17 mouse cellular contexts compared by ENCODE assay signal in genomic region chr15:101068671-101069070, GRCm38 (mm10). TPM values are rescaled to one million over a fixed set of nuclear protein-coding genes. Genes with fewer than 3 reads are reported as not detected.
DNase-seq lines count a peak whose midpoint lies in the region; ATAC-seq and TF ChIP-seq lines count a peak whose summit lies in the region.
"Had no signal": no experiment of that assay in that cellular context is flagged by ENCODE, and none has a peak within 500 bp of the region (broad histone marks: within the 10 kb centered on the region; RNA-seq: fewer than 3 reads in every experiment).

No protein-coding gene starts in this region.

- peaks cover 14% of the 10 kb centered on the region for H3K27me3 ChIP-seq in heart, embryonic 15.5 days
- no peaks in the 10 kb centered on the region for H3K27me3 ChIP-seq in midbrain, embryonic 11.5 days (ENCODE audit: control insufficient read depth, insufficient read depth, low read length)
- H3K27me3 ChIP-seq in midbrain, postnatal 0 days (ENCODE audit: insufficient read depth, low read length): no peaks in the 10 kb centered on the region
- no peaks in the 10 kb centered on the region for H3K27me3 ChIP-seq in kidney, adult 2 months (replicated peaks; ENCODE audit: control insufficient read depth, insufficient read depth, low read length)
- no peaks in the 10 kb centered on the region for H3K27me3 ChIP-seq in neural tube, embryonic 13.5 days
- H3K27me3 ChIP-seq: embryonic facial prominence, embryonic 13.5 days had no signal

- H3K4me1 ChIP-seq in heart, embryonic 15.5 days (replicated peaks): peaks cover 37% of the 10 kb centered on the region
- H3K4me1 ChIP-seq in midbrain, embryonic 11.5 days (ENCODE audit: control insufficient read depth, insufficient read depth, low read length): peaks cover 68% of the 10 kb centered on the region
- no peaks in the 10 kb centered on the region for H3K4me1 ChIP-seq in midbrain, postnatal 0 days (ENCODE audit: insufficient read depth, low read length)
- H3K4me1 ChIP-seq in kidney, adult 2 months (ENCODE audit: control insufficient read depth, insufficient read depth, low read length): peaks cover 64% of the 10 kb centered on the region
- H3K4me1 ChIP-seq in neural tube, embryonic 13.5 days (replicated peaks): peaks cover 82% of the 10 kb centered on the region
- H3K4me1 ChIP-seq: megakaryocyte, embryonic 14.5 days had no signal

- DNase-seq in heart, adult 11 months: no peak
- no peak for DNase-seq in midbrain, embryonic 11.5 days (ENCODE audit: low spot score, missing footprints)
- no peak for DNase-seq in midbrain, postnatal 0 days (ENCODE audit: low spot score)
- peak; percentile 82 for DNase-seq in kidney, adult 2 months
- DNase-seq in frontal cortex, adult 2 months (ENCODE audit: extremely low spot score in 1 of 2, low spot score in 1 of 2): no peak
- DNase-seq in cerebellum, postnatal 25 days: no peak
- DNase-seq: B cell, adult 2 months; liver, embryonic 13.5 days; right cerebral cortex, postnatal 14 days had no signal

- no peak overlapping the region for H3K4me2 ChIP-seq in heart, embryonic 15.5 days
- no peak overlapping the region for H3K4me2 ChIP-seq in midbrain, embryonic 11.5 days
- H3K4me2 ChIP-seq in midbrain, postnatal 0 days (ENCODE audit: low read depth, low read length, poor library complexity, severe bottlenecking): no peak overlapping the region
- no peak overlapping the region for H3K4me2 ChIP-seq in neural tube, embryonic 13.5 days
- H3K4me2 ChIP-seq: embryonic facial prominence, embryonic 13.5 days; heart, embryonic 11.5 days; liver, embryonic 13.5 days had no signal

- TF ChIP-seq CTCF in midbrain, postnatal 0 days (IDR thresholded peaks at IDR 0.05): no peak
- no peak for TF ChIP-seq CTCF in kidney, adult 2 months (conservative IDR thresholded peaks at IDR 0.05; ENCODE audit: insufficient read depth, insufficient read length, low read depth, low read length)

- no peak overlapping the region for H3K4me3 ChIP-seq in heart, embryonic 15.5 days
- no peak overlapping the region for H3K4me3 ChIP-seq in midbrain, embryonic 11.5 days (ENCODE audit: low read depth, low read length)
- no peak overlapping the region for H3K4me3 ChIP-seq in midbrain, postnatal 0 days (ENCODE audit: low read depth, low read length)
- H3K4me3 ChIP-seq in kidney, adult 2 months (ENCODE audit: insufficient read depth, low read depth, low read length): no peak overlapping the region
- no peak overlapping the region for H3K4me3 ChIP-seq in neural tube, embryonic 13.5 days
- H3K4me3 ChIP-seq: embryonic facial prominence, embryonic 13.5 days; liver, embryonic 13.5 days; megakaryocyte, embryonic 14.5 days had no signal

- no peak for ATAC-seq in heart, embryonic 15.5 days (replicated peaks; ENCODE audit: insufficient number of reproducible peaks, insufficient read depth, low FRiP score, low read depth)
- no peak for ATAC-seq in midbrain, embryonic 11.5 days (ENCODE audit: low FRiP score)
- no peak for ATAC-seq in midbrain, postnatal 0 days (ENCODE audit: low FRiP score)
- no peak for ATAC-seq in neural tube, embryonic 13.5 days (ENCODE audit: low read depth)

- 63% methylated on average over 4 of the region's 4 CpGs for WGBS in heart, embryonic 15.5 days
- 45% methylated on average over 4 of the region's 4 CpGs for WGBS in midbrain, embryonic 11.5 days
- WGBS in midbrain, postnatal 0 days: 50% methylated on average over 4 of the region's 4 CpGs
- 42% methylated on average over 4 of the region's 4 CpGs for WGBS in kidney, adult 2 months
- WGBS in neural tube, embryonic 13.5 days: 54% methylated on average over 4 of the region's 4 CpGs

- 0 out of 2 replicates have a peak overlapping the region, but pooled peaks have one; percentile 4 for H3K27ac ChIP-seq in heart, embryonic 15.5 days
- peak overlapping the region; percentile 92; the same call in 1 of the 2 replicates for H3K27ac ChIP-seq in midbrain, embryonic 11.5 days (ENCODE audit: low read depth, low read length)
- no peak overlapping the region for H3K27ac ChIP-seq in midbrain, postnatal 0 days (ENCODE audit: low read depth, low read length)
- H3K27ac ChIP-seq in kidney, adult 2 months (ENCODE audit: insufficient read depth, low read depth, low read length): peak overlapping the region; percentile 78
- H3K27ac ChIP-seq in neural tube, embryonic 13.5 days (replicated peaks): no peak overlapping the region
- H3K27ac ChIP-seq: liver, embryonic 13.5 days had no signal

- H3K9me3 ChIP-seq in heart, embryonic 15.5 days (replicated peaks): no peaks in the 10 kb centered on the region
- H3K9me3 ChIP-seq in midbrain, embryonic 11.5 days (ENCODE audit: control insufficient read depth, low read length): no peaks in the 10 kb centered on the region
- H3K9me3 ChIP-seq in midbrain, postnatal 0 days (ENCODE audit: low read length): no peaks in the 10 kb centered on the region
- no peaks in the 10 kb centered on the region for H3K9me3 ChIP-seq in neural tube, embryonic 13.5 days
- H3K9me3 ChIP-seq: embryonic facial prominence, embryonic 13.5 days; liver, embryonic 13.5 days; megakaryocyte, embryonic 14.5 days had no signal

- no peak overlapping the region for H3K9ac ChIP-seq in heart, embryonic 15.5 days
- H3K9ac ChIP-seq in midbrain, embryonic 11.5 days (ENCODE audit: low read length): peak overlapping the region; percentile 33; the same call in 1 of the 2 replicates
- H3K9ac ChIP-seq in midbrain, postnatal 0 days (replicated peaks; ENCODE audit: low read length, poor library complexity, severe bottlenecking): no peak overlapping the region
- H3K9ac ChIP-seq in neural tube, embryonic 13.5 days: 0 out of 2 replicates have a peak overlapping the region, but pooled peaks have one; percentile 22
- H3K9ac ChIP-seq: embryonic facial prominence, embryonic 13.5 days; liver, embryonic 13.5 days had no signal

- H3K36me3 ChIP-seq in heart, embryonic 15.5 days: no peaks in the 10 kb centered on the region
- no peaks in the 10 kb centered on the region for H3K36me3 ChIP-seq in midbrain, embryonic 11.5 days (ENCODE audit: control insufficient read depth, insufficient read depth, low read length)
- H3K36me3 ChIP-seq in midbrain, postnatal 0 days (ENCODE audit: insufficient read depth, low read length): no peaks in the 10 kb centered on the region
- no peaks in the 10 kb centered on the region for H3K36me3 ChIP-seq in kidney, adult 2 months (ENCODE audit: control insufficient read depth, insufficient read depth, low read length)
- H3K36me3 ChIP-seq in neural tube, embryonic 13.5 days: no peaks in the 10 kb centered on the region
- H3K36me3 ChIP-seq: embryonic facial prominence, embryonic 13.5 days; G1E; liver, embryonic 13.5 days had no signal

- no peak for TF ChIP-seq POLR2A in kidney, adult 2 months (IDR thresholded peaks at IDR 0.05; ENCODE audit: low read depth, low read length)

RNA-seq across cellular contexts. Expression of gene Fignl2, which starts 9.7 kb away (rescaled TPM):
- polyA plus RNA-seq in heart, embryonic 15.5 days (2015; fragmentation: Nextera tagmentation; extraction: Ambion mirVana): 0.03 and 0.10 TPM in 2 replicates
- 1.0 and 1.4 TPM in 2 replicates for polyA plus RNA-seq in midbrain, embryonic 11.5 days (2014; fragmentation: Nextera tagmentation; extraction: Ambion mirVana)
- 1.0 and 3.4 TPM in 2 replicates for total RNA-seq in midbrain, postnatal 0 days (2014; rRNA removed)
- polyA plus RNA-seq in midbrain, postnatal 0 days (2015; fragmentation: Nextera tagmentation; extraction: Ambion mirVana): 0.04 and 0.05 TPM in 2 replicates
- polyA plus RNA-seq in kidney, adult 2 months (2012; rRNA removed): 8.6 and 9.6 TPM in 2 replicates
- 0.17 and 0.18 TPM in 2 replicates for polyA plus RNA-seq in neural tube, embryonic 13.5 days (2015; fragmentation: Nextera tagmentation; extraction: Ambion mirVana)
- 1.2 and 1.3 TPM in 2 replicates for polyA plus RNA-seq in frontal cortex, adult 2 months (2012; rRNA removed)
- polyA plus RNA-seq: G1E had no signal

RNA-seq across cellular contexts. Expression of gene Gm47841, which starts 21.5 kb away (rescaled TPM):
- not detected in 2 replicates for polyA plus RNA-seq in heart, embryonic 15.5 days (2015; fragmentation: Nextera tagmentation; extraction: Ambion mirVana)
- not detected in 2 replicates for polyA plus RNA-seq in midbrain, embryonic 11.5 days (2014; fragmentation: Nextera tagmentation; extraction: Ambion mirVana)
- not detected in 2 replicates for total RNA-seq in midbrain, postnatal 0 days (2014; rRNA removed)
- polyA plus RNA-seq in midbrain, postnatal 0 days (2015; fragmentation: Nextera tagmentation; extraction: Ambion mirVana): not detected in 2 replicates
- 0.23 TPM in 1 of 2 replicates, not detected in the other for polyA plus RNA-seq in kidney, adult 2 months (2012; rRNA removed)
- polyA plus RNA-seq in neural tube, embryonic 13.5 days (2015; fragmentation: Nextera tagmentation; extraction: Ambion mirVana): not detected in 2 replicates
- not detected in 2 replicates for polyA plus RNA-seq in frontal cortex, adult 2 months (2012; rRNA removed)
- total RNA-seq: G1E; left cerebral cortex, adult 8-10 months had no signal
- polyA plus RNA-seq: embryonic facial prominence, embryonic 13.5 days; G1E; heart, embryonic 11.5 days; liver, embryonic 13.5 days had no signal

RNA-seq across cellular contexts. Expression of gene Ankrd33, which starts 46.9 kb away (rescaled TPM):
- polyA plus RNA-seq in heart, embryonic 15.5 days (2015; fragmentation: Nextera tagmentation; extraction: Ambion mirVana): not detected in 2 replicates
- polyA plus RNA-seq in midbrain, embryonic 11.5 days (2014; fragmentation: Nextera tagmentation; extraction: Ambion mirVana): not detected in 2 replicates
- total RNA-seq in midbrain, postnatal 0 days (2014; rRNA removed): not detected in 2 replicates
- polyA plus RNA-seq in midbrain, postnatal 0 days (2015; fragmentation: Nextera tagmentation; extraction: Ambion mirVana): not detected in 2 replicates
- polyA plus RNA-seq in kidney, adult 2 months (2012; rRNA removed): not detected in 2 replicates
- not detected in 2 replicates for polyA plus RNA-seq in neural tube, embryonic 13.5 days (2015; fragmentation: Nextera tagmentation; extraction: Ambion mirVana)
- not detected in 2 replicates for polyA plus RNA-seq in frontal cortex, adult 2 months (2012; rRNA removed)
- total RNA-seq: G1E had no signal
- polyA plus RNA-seq: embryonic facial prominence, embryonic 13.5 days; G1E; heart, embryonic 11.5 days; liver, embryonic 13.5 days; urinary bladder, adult 2 months had no signal

RNA-seq across cellular contexts. Expression of gene Acvrl1, which starts 59.7 kb away (rescaled TPM):
- 13.1 and 17.1 TPM in 2 replicates for polyA plus RNA-seq in heart, embryonic 15.5 days (2015; fragmentation: Nextera tagmentation; extraction: Ambion mirVana)
- 4.2 and 5.0 TPM in 2 replicates for polyA plus RNA-seq in midbrain, embryonic 11.5 days (2014; fragmentation: Nextera tagmentation; extraction: Ambion mirVana)
- total RNA-seq in midbrain, postnatal 0 days (2014; rRNA removed): 8.4 and 11.2 TPM in 2 replicates
- polyA plus RNA-seq in midbrain, postnatal 0 days (2015; fragmentation: Nextera tagmentation; extraction: Ambion mirVana): 6.1 and 6.7 TPM in 2 replicates
- 33.4 and 34.1 TPM in 2 replicates for polyA plus RNA-seq in kidney, adult 2 months (2012; rRNA removed)
- polyA plus RNA-seq in neural tube, embryonic 13.5 days (2015; fragmentation: Nextera tagmentation; extraction: Ambion mirVana): 8.1 and 9.0 TPM in 2 replicates
- 20.7 and 22.4 TPM in 2 replicates for polyA plus RNA-seq in frontal cortex, adult 2 months (2012; rRNA removed)

Comparison
In these comparisons a context has a peak if more than half of its experiments do, and no peak if none do; other contexts are left out.
1. H3K27ac ChIP-seq: peak in heart, embryonic 15.5 days (single experiment), midbrain, embryonic 11.5 days (single experiment) and kidney, adult 2 months (single experiment); none in midbrain, postnatal 0 days (single experiment) and neural tube, embryonic 13.5 days (single experiment).
2. H3K9ac ChIP-seq: peak in midbrain, embryonic 11.5 days (single experiment) and neural tube, embryonic 13.5 days (single experiment); none in heart, embryonic 15.5 days (single experiment) and midbrain, postnatal 0 days (single experiment).